Mouse (Mus musculus) cortical plate, adult 2 months (tissue): ENCODE results near the gene Scn3b.

Source experiments
- CTCF ChIP-seq: fragments of 200-500 bp; IDR thresholded peaks from 2 replicates; pipeline ENCODE4 v1.5.1; 2011; ENCODE audit warnings: mild to moderate bottlenecking, control low read depth, low read length; ENCODE audit not compliant: insufficient read depth; ENCODE audit errors: extremely low read depth
- POLR2A ChIP-seq: fragments of 200-500 bp; IDR thresholded peaks from 2 replicates; pipeline ENCODE4 v1.6.1; 2011; ENCODE audit warnings: mild to moderate bottlenecking, low read length, control low read depth; ENCODE audit not compliant: insufficient read depth; ENCODE audit errors: extremely low read depth

GRCm38 (mm10) chr9:40316865-40317660 lies 48.0 kb downstream of the Scn3b start:
- TF ChIP-seq CTCF, result no peak
- no peak for TF ChIP-seq POLR2A
